8 mouse cellular contexts compared by ENCODE assay signal in genomic region chr9:54982401-54982800, GRCm38 (mm10). TPM values are rescaled to one million over a fixed set of nuclear protein-coding genes. Genes with fewer than 3 reads are reported as not detected.
DNase-seq lines count a peak whose midpoint lies in the region; ATAC-seq and TF ChIP-seq lines count a peak whose summit lies in the region.

No protein-coding gene starts in this region.

- no peak for TF ChIP-seq EP300 in heart, adult 2 months (IDR thresholded peaks at IDR 0.05; ENCODE audit: insufficient read depth, low read depth, low read length)

- peak overlapping the region; percentile 97 for H3K4me2 ChIP-seq in heart, embryonic 11.5 days

- no peak overlapping the region for H3K27ac ChIP-seq in heart, embryonic 11.5 days (ENCODE audit: low read depth, low read length)
- no peak overlapping the region for H3K27ac ChIP-seq in heart, adult 2 months

- H3K9ac ChIP-seq in heart, embryonic 11.5 days (ENCODE audit: low read depth, low read length), result no peak overlapping the region
- no peak overlapping the region for H3K9ac ChIP-seq in heart, adult 2 months (ENCODE audit: low read depth, low read length)

- no peaks in the 10 kb centered on the region for H3K4me1 ChIP-seq in heart, embryonic 11.5 days (ENCODE audit: control insufficient read depth, insufficient read depth, low read length)
- peaks cover 3% of the 10 kb centered on the region for H3K4me1 ChIP-seq in heart, adult 2 months (ENCODE audit: control insufficient read depth, insufficient read depth, low read length)

- no peaks in the 10 kb centered on the region for H3K79me2 ChIP-seq in heart, adult 2 months (replicated peaks; ENCODE audit: control insufficient read depth, insufficient read depth, low read length)

- no peaks in the 10 kb centered on the region for H3K9me3 ChIP-seq in heart, embryonic 11.5 days (replicated peaks; ENCODE audit: control insufficient read depth, low read length)

- no peak for ATAC-seq in heart, embryonic 11.5 days (replicated peaks; ENCODE audit: insufficient number of reproducible peaks, low FRiP score, low TSS enrichment)

- WGBS in heart, embryonic 11.5 days (ENCODE audit: insufficient replicate concordance), result 11% methylated on average over 7 of the region's 7 CpGs
- 24% methylated on average over 7 of the region's 7 CpGs for WGBS in heart, adult 2 months

- intact Hi-C loops in heart, adult 2 months (cut with DNase I), result no loop called here
- intact Hi-C loops in left cerebral cortex, postnatal 10 days (cut with DNase I), result no loop called here

- peak overlapping the region; percentile 61 for H3K4me3 ChIP-seq in heart, embryonic 11.5 days (ENCODE audit: low read depth, low read length)
- H3K4me3 ChIP-seq in heart, adult 2 months, result no peak overlapping the region

- H3K27me3 ChIP-seq in heart, embryonic 11.5 days (ENCODE audit: control insufficient read depth, insufficient read depth, low read length), result peaks cover 38% of the 10 kb centered on the region
- peaks cover 16% of the 10 kb centered on the region for H3K27me3 ChIP-seq in heart, adult 2 months (ENCODE audit: control insufficient read depth, insufficient read depth, low read length)

- TF ChIP-seq POLR2A in heart, adult 2 months (IDR thresholded peaks at IDR 0.05; ENCODE audit: insufficient read depth, low read depth, low read length), result no peak
- TF ChIP-seq POLR2A in brain, embryonic 14.5 days (IDR thresholded peaks at IDR 0.05; ENCODE audit: borderline replicate concordance, extremely low read depth, insufficient read depth, insufficient read length, poor library complexity, severe bottlenecking), result no peak

- H3K36me3 ChIP-seq in heart, embryonic 11.5 days (ENCODE audit: control insufficient read depth, insufficient read depth, low read length), result no peaks in the 10 kb centered on the region
- no peaks in the 10 kb centered on the region; the same call in 1 of the 2 replicates for H3K36me3 ChIP-seq in heart, adult 2 months (ENCODE audit: control insufficient read depth, insufficient read depth, low read length)

- TF ChIP-seq CTCF in heart, adult 2 months (IDR thresholded peaks at IDR 0.05), result no peak
- TF ChIP-seq CTCF in brain, embryonic 14.5 days (IDR thresholded peaks at IDR 0.05; ENCODE audit: borderline replicate concordance, extremely low read depth, insufficient read depth, insufficient read length), result no peak

- no peak for DNase-seq in heart, adult 2 months
- DNase-seq in brain, embryonic 14.5 days (ENCODE audit: low read depth), result peak; percentile 11
- DNase-seq in forelimb bud, embryonic 11.5 days (ENCODE audit: low read depth, low spot score), result peak; percentile 9
- peak; percentile 6 for DNase-seq in mesoderm, embryonic 11.5 days (ENCODE audit: low read depth, low spot score)
- no peak for DNase-seq in gastrocnemius, postnatal 4 days (ENCODE audit: low spot score in 2 of 2)
- DNase-seq in cerebellum, postnatal 36 days, result no peak
- DNase-seq in left cerebral cortex, postnatal 10 days (ENCODE audit: extremely low spot score in 1 of 2, low spot score in 2 of 2), result no peak

RNA-seq across cellular contexts. Expression of gene Chrna5, which starts 1.7 kb away (rescaled TPM):
- polyA plus RNA-seq in heart, embryonic 11.5 days (2014; fragmentation: Nextera tagmentation; extraction: Ambion mirVana), result 0.17 TPM in 1 of 2 replicates, not detected in the other
- total RNA-seq in heart, adult 2 months (2021), result not detected
- 0.15 TPM in 1 of 2 replicates, not detected in the other for polyA plus RNA-seq in heart, adult 2 months (2012; rRNA removed)
- polyA plus RNA-seq in brain, embryonic 14.5 days (2012; rRNA removed), result 2.3 and 4.6 TPM in 2 replicates
- total RNA-seq in gastrocnemius, postnatal 4 days (2021), result under 1 TPM; 0.22 to 0.23 TPM
- total RNA-seq in left cerebral cortex, postnatal 10 days (2021), result 1 to 10 TPM; 5.3 TPM

RNA-seq across cellular contexts. Expression of gene AY074887, which starts 31.6 kb away (rescaled TPM):
- 0.41 and 0.79 TPM in 2 replicates for polyA plus RNA-seq in heart, embryonic 11.5 days (2014; fragmentation: Nextera tagmentation; extraction: Ambion mirVana)
- total RNA-seq in heart, adult 2 months (2021), result not detected
- polyA plus RNA-seq in heart, adult 2 months (2012; rRNA removed), result not detected in 2 replicates
- 0.11 and 0.19 TPM in 2 replicates for polyA plus RNA-seq in brain, embryonic 14.5 days (2012; rRNA removed)
- under 1 TPM in 1 of 2 experiments, not detected in 1; 0.36 TPM for total RNA-seq in gastrocnemius, postnatal 4 days (2021)
- not detected for total RNA-seq in left cerebral cortex, postnatal 10 days (2021)

RNA-seq across cellular contexts. Expression of gene Psma4, which starts 31.8 kb away (rescaled TPM):
- polyA plus RNA-seq in heart, embryonic 11.5 days (2014; fragmentation: Nextera tagmentation; extraction: Ambion mirVana), result 258 and 260 TPM in 2 replicates
- total RNA-seq in heart, adult 2 months (2021), result 100 to 1,000 TPM; 110 to 127 TPM
- polyA plus RNA-seq in heart, adult 2 months (2012; rRNA removed), result 87.1 and 167 TPM in 2 replicates
- polyA plus RNA-seq in brain, embryonic 14.5 days (2012; rRNA removed), result 190 and 217 TPM in 2 replicates
- 100 to 1,000 TPM; 170 to 194 TPM for total RNA-seq in gastrocnemius, postnatal 4 days (2021)
- 100 to 1,000 TPM; 146 to 151 TPM for total RNA-seq in left cerebral cortex, postnatal 10 days (2021)

RNA-seq across cellular contexts. Expression of gene Chrna3, which starts 44.0 kb away (rescaled TPM):
- 0.11 and 0.27 TPM in 2 replicates for polyA plus RNA-seq in heart, embryonic 11.5 days (2014; fragmentation: Nextera tagmentation; extraction: Ambion mirVana)
- total RNA-seq in heart, adult 2 months (2021), result under 1 TPM in 1 of 2 experiments, not detected in 1; 0.11 TPM
- 0.37 and 1.2 TPM in 2 replicates for polyA plus RNA-seq in heart, adult 2 months (2012; rRNA removed)
- polyA plus RNA-seq in brain, embryonic 14.5 days (2012; rRNA removed), result 9.3 and 14.9 TPM in 2 replicates
- total RNA-seq in gastrocnemius, postnatal 4 days (2021), result under 1 TPM in 1 of 2 experiments, not detected in 1; 0.10 TPM
- total RNA-seq in left cerebral cortex, postnatal 10 days (2021), result 1 to 10 TPM; 3.2 to 3.7 TPM

Comparison
In these comparisons a context has a peak if more than half of its experiments do, and no peak if none do; other contexts are left out.
1. DNase-seq: peak in brain, embryonic 14.5 days (single experiment), forelimb bud, embryonic 11.5 days (single experiment) and mesoderm, embryonic 11.5 days (single experiment); none in heart, adult 2 months (0 of 2), gastrocnemius, postnatal 4 days (0 of 2), cerebellum, postnatal 36 days (0 of 2) and left cerebral cortex, postnatal 10 days (0 of 2).
2. RNA of gene Chrna5, which starts 1.7 kb away (total RNA-seq): 5.3 TPM in left cerebral cortex, postnatal 10 days; 0.22 to 0.23 TPM in gastrocnemius, postnatal 4 days and not detected in heart, adult 2 months; every median in the first group is over 4 times any median in the second.